Mouse (Mus musculus) liver, postnatal 0 days (tissue): ENCODE results near the gene Zfp668. TPM values are rescaled to one million over a fixed set of nuclear protein-coding genes. Genes with fewer than 3 reads are reported as not detected.

Experiments
- ATAC-seq: fragments of 200-750 bp; cut with Nextera tagmentation; 2 replicates; pipeline ENCODE4 v1.8.0; 2017; ENCODE audit warnings: mild to moderate bottlenecking, moderate library complexity
- DNase-seq: peaks from one replicate; pipeline ENCODE4 v3.0.0-alpha.2; 2016
- H3K27ac ChIP-seq: fragments of 300-500 bp; sonication (generic); 2 replicates; pipeline ENCODE4 v1.5.1; 2014; ENCODE audit warnings: antibody characterized with exemption, moderate library complexity, mild to moderate bottlenecking, low read depth
- H3K27me3 ChIP-seq: fragments of 300-500 bp; sonication (generic); 2 replicates; pipeline ENCODE4 v1.6.1; 2014; ENCODE audit warnings: low read length, control low read depth, mixed read lengths; ENCODE audit not compliant: insufficient read depth
- H3K36me3 ChIP-seq: fragments of 300-500 bp; sonication (generic); replicated peaks from 2 replicates; pipeline ENCODE4 v1.6.1; 2014; ENCODE audit warnings: mild to moderate bottlenecking, control low read depth, low read length, moderate library complexity, mixed read lengths; ENCODE audit not compliant: insufficient read depth
- H3K4me1 ChIP-seq: fragments of 300-500 bp; sonication (generic); 2 replicates; pipeline ENCODE4 v1.6.1; 2014; ENCODE audit warnings: antibody characterized with exemption, mild to moderate bottlenecking, control low read depth; ENCODE audit not compliant: insufficient read depth
- H3K4me2 ChIP-seq: fragments of 300-500 bp; sonication (generic); 2 replicates; pipeline ENCODE4 v1.6.1; 2014; ENCODE audit warnings: low read depth, mild to moderate bottlenecking, low read length, moderate library complexity, mixed read lengths
- H3K4me3 ChIP-seq: fragments of 300-500 bp; sonication (generic); 2 replicates; pipeline ENCODE4 v1.5.1; 2014; ENCODE audit warnings: low read depth, low read length
- H3K9ac ChIP-seq: fragments of 300-500 bp; sonication (generic); replicated peaks from 2 replicates; pipeline ENCODE4 v1.6.1; 2014; ENCODE audit warnings: mild to moderate bottlenecking, moderate library complexity
- H3K9me3 ChIP-seq: fragments of 300-500 bp; sonication (generic); 2 replicates; pipeline ENCODE4 v1.6.1; 2016; ENCODE audit warnings: mild to moderate bottlenecking, control low read depth, low read length, mixed read lengths
- CTCF ChIP-seq: sonication (generic); IDR thresholded peaks from 2 replicates; pipeline ENCODE4 v1.5.1; 2016; ENCODE audit warnings: antibody characterized with exemption, low read depth
- EP300 ChIP-seq: IDR thresholded peaks from 2 replicates; pipeline ENCODE4 v1.6.1; 2016; ENCODE audit warnings: antibody characterized with exemption, low read depth, mild to moderate bottlenecking
- WGBS: fragments of 180-500 bp; shearing (Covaris S2); extraction: QIAGEN DNeasy Blood & Tissue Kit; methylation state at CpG from one replicate; pipeline ENCODE4 v1.1.7; 2014; ENCODE audit not compliant: insufficient replicate concordance; 5-methylcytosine and 5-hydroxymethylcytosine counted together
- polyA plus RNA-seq: library from polyadenylated mRNA; unstranded; fragments of >200 nt; fragmentation: Nextera tagmentation; extraction: Ambion mirVana; gene quantifications from 2 replicates; pipeline ENCODE4 v1.2.1, GENCODE M21; 2015

The Zfp668 gene
- polyA plus RNA-seq, 1 experiment from 2014 or later = 4.5 TPM

DNA sequence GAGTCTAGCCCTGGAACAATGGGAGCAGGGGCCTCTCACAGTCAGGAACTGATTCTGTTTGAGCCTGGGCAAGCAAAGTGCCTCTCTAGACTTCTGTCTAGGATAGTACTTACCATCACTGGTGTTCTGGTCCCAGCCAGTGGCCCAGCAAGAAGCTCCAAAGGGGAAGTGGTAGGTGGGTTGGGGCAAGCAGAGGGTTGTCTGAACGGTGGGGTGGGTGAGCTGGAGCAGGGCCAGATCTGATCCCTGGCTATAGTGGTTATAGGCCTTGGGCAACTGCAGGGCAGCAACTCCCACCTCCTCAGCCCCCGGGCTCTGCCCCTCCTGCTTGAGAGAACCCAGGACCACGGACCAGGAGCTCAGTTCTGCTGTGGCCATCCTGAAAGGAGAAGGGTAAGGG lies 12.2 kb upstream of the Zfp668 start:
- 47% methylated on average over 3 of the region's 3 CpGs for WGBS
- ATAC-seq = no peak

DNA sequence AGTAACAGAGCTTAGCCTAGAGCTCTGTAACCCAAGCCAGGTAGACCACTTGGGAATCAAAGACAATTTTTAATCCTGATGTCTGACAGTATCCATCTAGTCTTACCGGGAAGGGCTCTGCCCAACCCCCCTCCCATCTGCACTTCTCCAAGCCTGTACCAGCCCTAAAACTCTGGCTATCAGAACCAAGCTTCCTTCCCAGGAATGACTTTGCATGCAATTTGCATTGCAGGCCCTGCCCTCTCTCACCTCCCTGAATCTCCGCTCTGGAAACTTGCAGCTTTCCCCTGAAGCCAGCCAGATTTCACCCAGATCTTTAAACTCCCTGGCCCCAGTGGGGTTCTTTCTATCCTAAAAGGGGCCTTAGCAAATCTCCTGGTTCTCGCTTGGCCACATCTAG lies 11.2 kb upstream of the Zfp668 start:
- Histone ChIP-seq H3K27ac (no peak overlapping the region), H3K4me3 (no peak overlapping the region), H3K9me3 (no peaks in the 10 kb centered on the region), H3K27me3 (no peaks in the 10 kb centered on the region), H3K9ac (no peak overlapping the region), H3K4me1 (peaks cover 5% of the 10 kb centered on the region; the same call in 1 of the 2 replicates), H3K36me3 (peaks cover 53% of the 10 kb centered on the region), H3K4me2 (no peak overlapping the region)
- 78% methylated on average over 3 of the region's 3 CpGs for WGBS
- DNase-seq (no peak), ATAC-seq (no peak)
- TF ChIP-seq EP300 = no peak
- no peak for TF ChIP-seq CTCF

More for the DNA sequence above, 12.2 kb upstream of the Zfp668 start:
- Histone ChIP-seq H3K9me3 (no peaks in the 10 kb centered on the region), H3K27me3 (no peaks in the 10 kb centered on the region), H3K4me1 (peaks cover 4% of the 10 kb centered on the region; the same call in 1 of the 2 replicates), H3K4me3 (no peak overlapping the region), H3K9ac (no peak overlapping the region), H3K36me3 (peaks cover 43% of the 10 kb centered on the region), H3K27ac (no peak overlapping the region), H3K4me2 (no peak overlapping the region)
- no peak for DNase-seq
- TF ChIP-seq CTCF (no peak), EP300 (no peak)

DNA sequence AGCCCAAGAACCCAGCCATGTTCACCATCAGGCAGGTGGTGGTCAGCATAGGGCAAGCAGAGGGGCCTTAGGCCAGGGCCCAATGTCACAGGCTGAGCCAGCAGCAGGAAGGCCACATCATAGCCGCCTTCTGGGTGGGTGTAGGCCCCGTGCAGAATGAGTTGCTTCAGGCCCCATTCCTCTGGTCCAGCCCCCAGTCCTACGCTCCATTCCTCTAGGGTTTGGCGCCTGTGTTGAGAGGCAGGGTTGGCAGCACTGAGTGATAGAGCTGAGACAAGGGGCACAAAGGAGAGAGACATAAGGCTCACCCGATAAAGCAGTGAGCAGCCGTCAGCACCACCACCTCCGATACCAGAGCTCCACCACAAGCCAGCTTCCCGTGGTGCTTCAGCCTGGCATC lies 10.6 kb upstream of the Zfp668 start:
- ATAC-seq = no peak

DNA sequence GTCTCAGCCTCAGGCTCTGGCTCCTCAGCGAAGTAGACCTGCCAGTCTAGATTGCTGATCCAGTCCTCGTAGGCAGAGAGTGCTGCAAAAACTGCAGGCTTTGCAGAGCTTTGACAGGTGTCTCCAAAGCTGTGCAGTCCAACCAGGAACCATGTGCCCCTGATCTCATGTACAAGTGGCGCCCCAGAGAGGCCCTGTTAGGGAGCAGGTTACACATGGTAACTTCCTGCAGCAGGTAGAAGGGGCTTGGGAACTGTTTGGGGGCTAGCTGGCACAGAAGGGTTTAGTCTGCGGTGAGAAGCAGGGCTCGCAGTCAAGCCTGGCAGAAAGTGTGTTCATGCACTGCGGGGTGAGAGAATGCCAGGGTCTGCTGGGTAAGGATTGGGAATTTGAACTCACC lies 9.9 kb upstream of the Zfp668 start:
- Histone ChIP-seq H3K36me3 (peaks cover 62% of the 10 kb centered on the region), H3K27ac (no peak overlapping the region), H3K9ac (no peak overlapping the region; the same call in 1 of the 2 replicates), H3K27me3 (no peaks in the 10 kb centered on the region), H3K4me3 (no peak overlapping the region), H3K9me3 (no peaks in the 10 kb centered on the region), H3K4me2 (no peak overlapping the region), H3K4me1 (peaks cover 5% of the 10 kb centered on the region; the same call in 1 of the 2 replicates)
- TF ChIP-seq EP300 (no peak), CTCF (no peak)
- WGBS = 84% methylated on average over 6 of the region's 6 CpGs
- no peak for ATAC-seq
- DNase-seq = no peak

More for the DNA sequence above, 10.6 kb upstream of the Zfp668 start:
- 80% methylated on average over 8 of the region's 8 CpGs for WGBS
- TF ChIP-seq CTCF (no peak), EP300 (no peak)
- peaks cover 55% of the 10 kb centered on the region for H3K36me3 ChIP-seq
- no peak overlapping the region for H3K4me2 ChIP-seq
- no peak overlapping the region for H3K27ac ChIP-seq
- no peaks in the 10 kb centered on the region for H3K27me3 ChIP-seq
- no peak for DNase-seq
- no peak overlapping the region for H3K9ac ChIP-seq
- no peaks in the 10 kb centered on the region for H3K9me3 ChIP-seq
- no peak overlapping the region for H3K4me3 ChIP-seq
- H3K4me1 ChIP-seq = peaks cover 5% of the 10 kb centered on the region; the same call in 1 of the 2 replicates

DNA sequence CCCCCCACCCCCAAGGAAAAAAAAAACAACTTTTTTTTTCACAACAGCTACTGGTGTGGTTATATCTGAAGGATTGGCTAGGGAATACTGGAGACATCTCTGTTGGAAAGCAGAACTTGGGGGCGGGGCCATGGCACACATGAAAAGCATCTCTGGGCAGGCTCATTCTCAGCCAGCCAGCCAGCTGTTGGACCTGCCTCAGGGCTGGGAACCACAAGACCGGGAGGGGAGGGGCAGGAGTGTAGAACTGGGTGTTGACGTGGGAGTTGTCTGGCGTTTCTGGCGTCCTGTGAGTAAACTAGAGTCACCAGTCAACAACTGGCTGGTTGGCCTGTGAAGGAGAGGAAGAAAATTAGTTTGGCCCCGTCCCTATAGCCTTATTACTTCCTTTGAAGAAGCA lies 9.3 kb upstream of the Zfp668 start:
- no peak overlapping the region for H3K27ac ChIP-seq
- DNase-seq = no peak
- H3K27me3 ChIP-seq = no peaks in the 10 kb centered on the region
- H3K4me3 ChIP-seq = no peak overlapping the region
- no peak overlapping the region for H3K9ac ChIP-seq
- WGBS = 50% methylated on average over 6 of the region's 6 CpGs
- no peak for ATAC-seq
- H3K4me2 ChIP-seq = no peak overlapping the region
- no peaks in the 10 kb centered on the region for H3K9me3 ChIP-seq
- no peak for TF ChIP-seq EP300
- H3K36me3 ChIP-seq = peaks cover 68% of the 10 kb centered on the region
- H3K4me1 ChIP-seq = peaks cover 5% of the 10 kb centered on the region; the same call in 1 of the 2 replicates

DNA sequence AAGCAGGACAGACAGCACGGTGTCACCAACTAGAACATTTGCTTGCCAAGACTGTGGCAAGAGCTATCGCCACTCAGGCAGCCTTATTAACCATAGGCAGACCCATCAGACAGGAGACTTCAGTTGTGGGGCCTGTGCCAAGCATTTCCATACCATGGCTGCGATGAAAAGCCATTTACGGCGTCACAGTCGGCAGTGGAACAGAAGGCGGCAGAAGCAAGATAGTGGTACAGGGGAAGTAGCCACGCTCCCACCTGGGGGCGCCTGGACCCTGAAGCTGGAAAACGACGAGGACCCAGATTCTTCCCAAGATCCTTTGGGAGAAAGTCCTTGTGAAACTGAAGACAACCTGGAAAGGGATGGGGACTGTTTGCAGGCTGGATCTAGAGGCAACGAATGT lies 3.8 kb upstream of the Zfp668 start:
- Histone ChIP-seq H3K27ac (no peak overlapping the region), H3K4me3 (no peak overlapping the region), H3K9me3 (no peaks in the 10 kb centered on the region; the same call in 1 of the 2 replicates), H3K4me1 (peaks cover 13% of the 10 kb centered on the region), H3K36me3 (peaks cover 67% of the 10 kb centered on the region), H3K9ac (no peak overlapping the region), H3K4me2 (no peak overlapping the region), H3K27me3 (no peaks in the 10 kb centered on the region)
- no peak for ATAC-seq
- 86% methylated on average over 12 of the region's 12 CpGs for WGBS
- no peak for TF ChIP-seq EP300
- TF ChIP-seq CTCF = no peak
- no peak for DNase-seq

DNA sequence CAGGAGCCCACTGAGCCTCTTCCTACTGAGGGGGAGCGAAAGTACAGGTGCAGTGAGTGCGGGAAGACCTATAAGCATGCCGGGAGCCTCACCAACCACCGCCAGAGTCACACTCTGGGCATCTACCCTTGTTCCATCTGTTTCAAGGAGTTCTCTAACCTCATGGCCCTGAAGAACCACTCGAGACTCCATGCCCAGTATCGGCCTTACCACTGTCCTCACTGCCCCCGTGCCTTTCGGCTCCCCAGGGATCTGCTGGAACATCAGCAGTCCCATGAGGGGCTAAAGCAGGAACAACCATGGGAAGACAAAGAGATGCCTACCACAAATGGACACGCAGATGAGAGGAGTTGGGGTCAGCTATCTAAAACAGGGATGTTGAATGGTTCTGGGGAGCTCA lies 2.7 kb upstream of the Zfp668 start:
- no peaks in the 10 kb centered on the region; the same call in 1 of the 2 replicates for H3K9me3 ChIP-seq
- ATAC-seq (no peak), DNase-seq (no peak)
- 97% methylated on average over 9 of the region's 9 CpGs for WGBS
- no peak overlapping the region for H3K4me2 ChIP-seq
- H3K27ac ChIP-seq = no peak overlapping the region
- TF ChIP-seq EP300 (no peak), CTCF (no peak)
- no peak overlapping the region for H3K9ac ChIP-seq
- H3K27me3 ChIP-seq = no peaks in the 10 kb centered on the region
- peaks cover 59% of the 10 kb centered on the region for H3K36me3 ChIP-seq
- H3K4me1 ChIP-seq = peaks cover 23% of the 10 kb centered on the region
- H3K4me3 ChIP-seq = no peak overlapping the region
